Mouse (Mus musculus) 416B (cell line): ENCODE data around the gene Cox19.
A peak's percentile ranks its signal among the peaks of the same experiment; 100 is the strongest.
"Not testable (repeated sequence)": the region's sequence is repeated elsewhere in the genome, so short reads cannot be mapped to it uniquely, and the experiment has no call there.

Experiments
- DNase-seq: peaks from one replicate; pipeline ENCODE4 v3.0.0; 2011; ENCODE audit warnings: low read depth

Gene Cox19

DNA sequence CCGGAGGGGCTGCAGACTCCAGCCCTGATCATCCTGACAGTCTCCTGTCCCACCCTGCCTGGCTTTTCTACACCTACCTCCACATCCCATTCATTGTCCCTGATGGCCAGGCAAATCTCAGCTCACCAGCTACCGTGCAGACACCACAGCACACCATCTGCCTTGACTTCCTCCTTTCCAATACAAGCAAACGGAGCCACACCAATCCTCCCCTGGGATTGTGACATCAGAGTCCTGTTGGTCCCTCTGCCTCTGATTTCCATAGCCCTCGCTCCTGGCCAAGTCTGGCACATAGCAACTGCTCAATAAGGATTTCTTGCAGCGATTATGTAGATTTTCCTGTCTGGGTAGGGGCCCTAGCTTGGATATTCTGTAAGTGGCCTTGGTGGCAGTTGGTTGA is at the start of gene Cox19:
Cox19 (minus strand) TSS at position 285 of the 400 bp plus-strand sequence.
- DNase-seq: no peak

GRCm38 (mm10) chr5:139399991-139400390 is 48.8 kb upstream of the Cox19 start:
- no peak for DNase-seq

DNA sequence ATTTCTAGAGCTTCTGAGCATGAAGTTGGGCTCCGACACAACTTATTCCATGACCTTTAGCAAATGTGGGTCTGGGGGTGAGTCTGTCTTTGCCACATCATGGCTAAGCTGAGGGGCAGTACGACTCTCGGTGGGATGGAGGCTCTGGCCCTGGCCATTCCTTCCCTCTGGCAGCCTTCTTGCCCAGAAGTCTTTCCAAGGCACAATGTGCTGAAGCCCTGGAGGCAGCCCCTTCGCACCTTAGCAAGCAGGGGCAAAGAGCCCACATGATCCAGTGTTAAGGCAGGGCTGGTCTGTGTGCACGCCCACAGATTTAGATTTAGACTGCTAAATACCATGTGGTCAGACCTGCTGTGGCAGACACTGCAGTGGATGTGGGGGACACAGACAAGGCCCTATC is 47.6 kb upstream of the Cox19 start:
- no peak for DNase-seq

GRCm38 (mm10) chr5:139397959-139398753 is 46.9 kb upstream of the Cox19 start:
- peak; percentile 94 for DNase-seq

- no peak for DNase-seq
These were observed 46.2 kb upstream of the Cox19 start for GRCm38 (mm10) chr5:139397359-139397916.

- DNase-seq: no peak
These were observed 44.3 kb upstream of the Cox19 start for GRCm38 (mm10) chr5:139395528-139395927.

- no peak for DNase-seq
These were observed 43.2 kb upstream of the Cox19 start for GRCm38 (mm10) chr5:139394399-139394798.

DNA sequence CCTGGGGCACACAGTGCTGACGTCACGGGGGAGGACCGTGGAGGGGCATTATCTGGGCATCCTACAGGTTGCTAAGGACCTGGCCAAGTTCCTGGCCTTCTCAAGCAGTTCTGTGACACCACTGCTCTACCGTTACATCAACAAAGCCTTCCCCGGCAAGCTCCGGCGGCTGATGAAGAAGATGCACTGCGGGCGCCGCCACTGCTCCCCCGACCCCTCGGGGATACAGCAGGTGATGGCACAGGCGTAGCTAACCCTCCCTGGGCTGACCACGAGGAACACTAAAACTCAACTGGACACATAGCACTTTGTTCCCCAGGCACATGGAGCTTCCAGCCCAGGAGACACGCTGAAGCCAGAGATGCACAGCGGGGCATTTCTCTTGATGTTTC is 42.0 kb upstream of the Cox19 start:
- DNase-seq: no peak

DNA sequence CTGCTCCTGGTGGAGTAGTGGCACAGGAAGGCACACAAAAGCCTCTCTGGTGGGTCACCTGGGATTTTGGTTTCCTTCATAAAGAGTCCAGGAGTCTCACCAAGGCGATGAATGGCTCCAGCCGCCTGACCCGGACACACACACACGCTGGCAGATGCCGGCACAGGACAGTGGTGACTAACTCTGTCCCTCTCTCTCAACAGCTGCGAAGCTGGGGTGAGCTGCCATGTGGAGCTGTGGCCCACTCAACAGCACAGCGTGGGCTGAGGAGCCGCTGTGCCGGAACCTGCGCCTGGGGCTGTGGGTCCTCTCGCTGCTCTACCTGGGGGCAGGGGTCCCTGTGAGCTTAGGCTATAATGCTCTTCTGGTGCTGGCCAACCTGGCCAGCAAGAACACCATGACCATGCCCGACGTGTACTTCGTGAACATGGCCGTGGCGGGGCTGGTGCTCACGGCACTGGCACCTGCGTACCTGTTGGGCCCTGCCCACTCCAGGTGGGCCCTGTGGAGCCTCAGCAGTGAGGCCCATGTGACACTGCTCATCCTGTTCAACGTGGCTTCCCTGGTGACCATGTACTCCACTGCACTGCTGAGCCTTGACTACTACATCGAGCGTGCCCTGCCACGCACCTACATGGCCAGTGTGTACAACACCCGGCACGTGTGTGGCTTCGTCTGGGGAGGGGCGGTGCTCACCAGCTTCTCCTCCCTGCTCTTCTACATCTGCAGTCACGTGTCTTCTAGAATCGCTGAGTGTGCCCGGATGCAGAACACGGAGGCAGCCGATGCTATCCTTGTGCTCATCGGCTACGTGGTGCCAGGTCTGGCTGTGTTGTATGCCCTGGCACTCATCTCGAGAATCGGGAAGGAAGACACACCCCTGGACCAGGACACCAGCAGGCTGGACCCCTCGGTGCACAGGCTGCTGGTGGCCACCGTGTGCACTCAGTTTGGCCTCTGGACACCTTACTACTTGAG is 41.3 kb upstream of the Cox19 start:
- no peak for DNase-seq

DNA sequence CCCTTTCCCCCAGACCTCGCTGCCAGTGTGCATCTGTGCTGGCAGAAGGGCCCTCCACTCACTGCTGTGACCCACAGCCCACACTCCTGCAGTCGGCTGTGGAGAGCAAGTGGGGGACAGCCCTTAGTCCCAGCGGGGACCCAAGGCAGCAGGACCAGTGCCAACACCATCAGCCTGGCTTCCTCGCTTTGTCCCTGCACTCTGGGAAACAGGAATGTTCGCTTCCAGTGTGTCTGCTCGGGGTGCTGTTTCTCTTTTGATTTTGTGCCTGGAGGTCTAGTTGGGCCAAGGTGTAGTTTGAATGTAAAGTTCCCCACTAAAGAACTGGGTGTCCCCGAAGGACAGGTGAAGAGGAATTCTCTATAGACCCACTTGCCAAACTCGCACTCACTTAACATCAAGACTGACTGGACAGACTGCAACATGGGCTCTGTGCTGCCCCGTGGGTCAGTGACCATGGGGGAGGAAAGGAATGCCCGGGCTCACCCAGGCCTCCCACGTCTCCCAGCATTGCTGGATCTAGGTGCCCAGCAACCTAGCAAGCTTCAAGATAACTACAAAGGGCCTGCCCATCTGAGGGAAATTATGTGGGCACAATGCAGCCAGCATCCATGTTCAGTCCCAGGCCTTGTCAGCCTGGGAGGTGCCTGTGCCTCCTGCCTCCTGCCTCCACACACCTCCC is 40.2 kb upstream of the Cox19 start:
- no peak for DNase-seq

DNA sequence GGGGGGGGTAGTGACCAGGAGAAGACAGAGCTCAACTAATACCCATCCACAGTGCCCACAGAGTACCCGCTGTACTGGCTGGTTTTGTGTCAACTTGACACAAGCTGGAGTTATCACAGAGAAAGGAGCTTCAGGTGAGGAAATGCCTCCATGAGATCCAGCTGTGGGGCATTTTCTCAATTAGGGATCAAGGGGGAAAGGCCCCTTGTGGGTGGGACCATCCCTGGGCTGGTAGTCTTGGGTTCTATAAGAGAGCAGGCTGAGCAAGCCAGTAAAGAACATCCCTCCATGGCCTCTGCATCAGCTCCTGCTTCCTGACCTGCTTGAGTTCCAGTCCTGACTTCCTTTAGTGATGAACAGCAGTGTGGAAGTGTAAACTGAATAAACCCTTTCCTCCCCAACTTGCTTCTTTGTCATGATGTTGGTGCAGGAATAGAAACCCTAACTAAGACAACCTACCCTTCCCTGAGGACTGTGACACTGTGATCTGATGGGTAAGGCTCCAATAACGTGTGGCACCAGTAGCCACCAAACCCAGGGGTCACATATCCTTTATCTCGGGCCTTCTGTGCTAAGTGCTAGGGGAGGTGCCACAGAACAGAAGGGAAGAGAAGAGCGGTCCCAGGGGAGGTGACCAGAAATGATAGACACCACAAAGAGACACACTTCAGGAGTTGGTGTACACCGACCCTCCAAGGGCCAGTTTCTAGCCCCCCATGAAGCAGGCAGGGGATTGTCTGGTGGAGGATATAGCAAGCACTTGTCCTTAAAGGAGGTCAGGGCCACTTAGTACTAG is 39.3 kb upstream of the Cox19 start:
- DNase-seq: not testable (repeated sequence)

GRCm38 (mm10) chr5:139389676-139390061 is 38.5 kb upstream of the Cox19 start:
- DNase-seq: no peak

DNA sequence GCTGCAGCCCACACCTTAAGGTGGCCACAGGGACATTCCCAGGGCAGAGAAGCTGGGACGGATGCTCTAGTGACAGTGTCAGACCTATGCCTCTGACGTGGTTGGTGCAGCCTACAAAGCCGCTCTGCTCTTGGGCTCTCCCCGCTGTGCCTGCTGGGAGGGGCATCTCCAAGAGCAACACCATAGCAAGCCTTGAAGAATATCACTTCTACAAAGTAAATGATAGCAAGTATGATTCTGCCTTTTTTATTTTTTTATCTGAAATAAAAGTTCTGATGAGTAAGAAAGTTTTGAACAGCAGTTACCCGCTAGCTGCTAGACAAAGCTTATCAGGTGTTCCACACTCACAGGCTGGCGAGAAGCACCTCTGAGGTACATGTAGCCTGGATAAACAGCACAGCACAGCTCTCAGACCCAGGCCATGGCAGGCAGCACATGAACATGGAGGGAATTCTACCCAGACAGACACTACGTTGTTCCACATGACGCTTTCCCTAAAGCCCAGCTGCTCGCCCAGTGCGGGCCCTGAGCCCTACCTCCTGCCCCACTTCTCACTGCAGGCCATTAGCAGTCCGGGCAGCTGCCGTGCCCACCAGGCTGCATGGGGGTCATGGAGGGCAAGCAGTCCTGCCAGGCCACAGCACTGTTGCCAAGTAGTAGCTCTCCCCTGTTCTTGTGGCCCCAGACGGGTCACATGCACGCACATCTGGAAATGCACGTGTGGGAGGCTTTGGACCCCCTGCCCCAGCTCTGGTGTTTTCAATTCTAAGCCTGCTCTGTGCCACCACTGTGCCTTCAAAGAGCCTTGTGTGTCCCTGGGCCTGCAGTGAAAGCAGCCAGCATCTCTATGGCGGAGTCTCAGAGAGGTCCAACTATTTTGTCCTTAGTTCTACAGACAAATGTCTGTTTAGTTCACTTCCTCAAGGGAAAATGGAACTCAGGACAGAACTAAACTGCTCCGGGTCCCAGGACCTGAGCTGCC is 37.8 kb upstream of the Cox19 start:
- no peak for DNase-seq

DNA sequence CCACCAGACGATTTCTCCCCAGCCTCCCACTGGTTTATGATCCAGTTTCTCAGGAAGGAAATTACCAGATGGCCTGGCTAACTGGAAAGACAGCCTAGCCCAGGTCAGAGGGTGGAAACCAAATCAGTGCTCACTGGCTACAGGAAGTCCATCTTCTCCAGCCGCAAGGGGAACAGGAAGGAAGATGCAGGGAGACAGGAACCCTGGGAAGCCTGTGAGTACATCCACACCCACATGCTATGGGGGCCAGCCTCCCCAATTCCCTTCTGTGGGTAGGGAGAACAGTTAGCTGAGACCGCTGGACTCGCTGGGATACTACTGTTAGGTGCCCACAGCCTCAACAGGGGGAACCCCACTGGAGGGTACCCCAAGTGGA is 37.0 kb upstream of the Cox19 start:
- DNase-seq: no peak

GRCm38 (mm10) chr5:139387329-139388194 is 36.3 kb upstream of the Cox19 start:
- peak; percentile 41 for DNase-seq

GRCm38 (mm10) chr5:139386047-139386446 is 34.8 kb upstream of the Cox19 start:
- DNase-seq: no peak

DNA sequence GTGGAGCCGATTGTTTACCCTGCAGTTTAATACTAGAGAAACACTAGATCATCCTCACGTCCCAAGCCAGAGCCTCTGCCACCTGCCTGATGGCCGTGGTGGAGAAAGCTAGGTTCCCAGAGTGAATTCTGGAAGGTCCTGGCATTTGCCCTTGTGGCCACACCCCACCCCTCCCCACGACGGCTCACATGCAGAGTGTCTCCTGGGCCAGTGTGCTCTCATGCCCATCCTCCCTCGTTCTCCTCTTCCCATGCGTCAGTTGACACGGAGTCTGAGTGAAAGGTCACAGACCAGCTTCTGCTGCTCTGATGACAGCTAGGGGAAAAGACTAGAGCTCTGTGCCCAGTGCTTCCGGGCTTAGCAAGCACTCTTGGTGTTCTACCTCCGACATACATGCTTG is 33.3 kb upstream of the Cox19 start:
- DNase-seq: no peak

GRCm38 (mm10) chr5:139383234-139383633 is 32.0 kb upstream of the Cox19 start:
- no peak for DNase-seq

GRCm38 (mm10) chr5:139382760-139383159 is 31.5 kb upstream of the Cox19 start:
- DNase-seq: peak; percentile 95
